Mouse (Mus musculus): ENCODE measurements at regions not wholly inside any gene's neighbourhood (a gene's known extent, or its start where the extent isn't known, plus 50 kb on each side); places are given as distances from the start of the nearest gene placed in this dataset.

DNA sequence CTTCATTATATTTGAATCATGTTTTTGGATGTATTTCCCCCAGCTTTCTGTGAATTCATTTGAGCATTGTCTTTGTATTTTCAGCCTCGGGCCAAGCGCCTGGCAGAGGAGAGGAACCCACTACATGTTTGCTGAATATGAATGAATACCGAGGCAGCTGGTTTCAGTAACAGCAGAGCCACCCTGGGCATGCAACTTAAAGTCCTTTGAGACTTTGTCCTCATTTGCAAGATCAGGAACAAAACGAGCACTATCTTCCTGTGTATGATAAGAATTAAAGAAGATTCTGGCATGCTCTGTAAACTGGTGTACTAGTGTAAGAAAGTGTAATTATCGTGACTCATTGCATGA is 265.0 kb downstream of the Spry2 start:
- TF ChIP-seq RCOR1 (conservative IDR thresholded peaks at IDR 0.05; ENCODE audit: low read depth, low read length), result no peak
- TF ChIP-seq USF2 (conservative IDR thresholded peaks at IDR 0.05; ENCODE audit: low read depth, low read length), result no peak

All from CH12.LX (cell line).